Mouse (Mus musculus) bone marrow, adult 2 months (tissue): ENCODE data around the gene Grhpr.

Source experiments
- CTCF ChIP-seq: fragments of 200-500 bp; IDR thresholded peaks from 2 replicates; pipeline ENCODE4 v1.5.1; 2011; ENCODE audit warnings: low read length, control low read depth; ENCODE audit not compliant: control insufficient read depth, insufficient read depth
- POLR2A ChIP-seq: fragments of 200-500 bp; IDR thresholded peaks from 2 replicates; pipeline ENCODE4 v1.6.1; 2011; ENCODE audit warnings: low read depth, mild to moderate bottlenecking, control low read depth, low read length, borderline replicate concordance; ENCODE audit not compliant: control insufficient read depth

GRCm38 (mm10) chr4:45032586-45032985 lies 51.4 kb downstream of the Grhpr start:
- TF ChIP-seq CTCF (no peak), POLR2A (no peak)
